Mouse (Mus musculus): Measurements from ENCODE around the gene Cyp19a1.
A peak's percentile ranks its signal among the peaks of the same experiment; 100 is the strongest.

The Cyp19a1 gene

DNA sequence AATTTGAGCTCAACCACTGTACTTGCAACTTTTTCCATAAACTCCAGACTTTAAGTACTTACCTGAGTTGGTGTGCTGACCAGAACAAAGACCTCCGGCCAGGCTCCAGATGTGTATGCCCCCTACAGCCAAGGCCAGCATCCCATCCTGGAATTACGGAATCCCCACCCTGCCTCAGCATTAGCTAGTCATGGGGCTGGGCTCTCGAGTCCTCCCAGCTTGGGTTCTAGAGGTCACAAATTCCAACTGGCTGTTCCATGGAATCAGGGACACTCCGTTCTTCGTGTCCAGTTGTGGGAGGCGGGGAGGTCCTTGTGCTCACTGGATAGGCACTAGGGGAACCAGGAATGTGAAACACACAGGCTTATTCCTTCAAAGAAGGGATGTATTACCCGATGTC, at the start of gene Cyp19a1:
Gene Cyp19a1 (minus strand): TSS at position 101 of the 400 bp plus-strand sequence.
- DNase-seq (ENCODE audit: low spot score in 2 of 2), result no peak

GRCm38 (mm10) chr9:54316363-54316762, 48.5 kb upstream of the Cyp19a1 start:
- DNase-seq (ENCODE audit: low spot score in 2 of 2), result no peak

DNA sequence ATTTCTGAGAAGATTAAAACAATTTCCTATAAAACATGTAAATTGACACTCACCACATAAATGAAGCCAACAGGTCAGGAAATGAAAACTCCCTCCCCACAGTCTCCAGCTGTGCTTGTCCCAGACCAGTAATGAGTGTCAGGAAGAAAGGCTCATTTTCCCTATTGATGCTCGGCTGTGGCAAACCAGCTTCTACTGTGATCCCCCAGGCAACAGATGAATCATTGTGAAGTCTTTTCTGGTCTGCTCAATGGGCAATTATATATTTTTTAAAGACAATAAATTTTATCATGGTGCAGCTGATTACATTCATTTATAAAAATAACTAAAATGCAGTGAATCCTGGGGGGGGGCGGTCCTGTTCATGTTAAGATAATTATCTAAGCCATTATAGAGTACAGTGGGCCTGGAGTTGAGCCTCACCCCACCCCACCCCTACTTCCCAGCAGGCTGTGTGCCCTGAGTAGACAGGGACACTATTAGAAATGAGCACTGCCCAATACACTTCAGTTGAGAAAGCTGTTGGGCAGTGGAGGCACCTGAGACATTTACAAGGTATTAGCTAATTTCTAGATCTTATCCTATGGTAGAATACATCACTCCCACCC, 40.9 kb upstream of the Cyp19a1 start:
- DNase-seq (ENCODE audit: low spot score in 2 of 2), result no peak

GRCm38 (mm10) chr9:54308209-54308608, 40.3 kb upstream of the Cyp19a1 start:
- no peak for DNase-seq (ENCODE audit: low spot score in 2 of 2)

- DNase-seq (ENCODE audit: low spot score in 2 of 2), result peak in 1 of 2 experiments; percentile 66
These were observed 33.3 kb upstream of the Cyp19a1 start for GRCm38 (mm10) chr9:54301255-54301654.

DNA sequence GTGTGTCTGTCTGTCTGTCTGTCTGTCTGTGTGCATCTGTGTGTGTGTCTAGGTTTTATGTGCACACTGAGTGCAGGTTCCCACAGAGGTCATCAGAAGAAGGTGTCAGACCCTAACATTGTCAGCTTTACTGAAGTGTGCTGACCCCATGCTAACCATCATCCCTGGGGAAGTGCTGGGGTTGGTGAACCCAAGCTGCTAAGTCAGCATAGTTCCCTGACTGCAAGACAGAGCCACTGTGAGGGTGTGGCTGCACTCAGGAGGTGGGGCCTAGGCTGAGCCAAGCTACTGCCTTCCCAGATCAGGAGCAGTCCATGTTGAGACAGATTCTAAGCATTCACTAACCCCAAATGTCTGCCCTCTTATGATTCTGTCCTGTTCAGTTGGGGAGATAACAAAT, 31.9 kb upstream of the Cyp19a1 start:
- no peak for DNase-seq (ENCODE audit: low spot score in 2 of 2)

- DNase-seq (ENCODE audit: low spot score in 2 of 2), result no peak
These were observed 31.5 kb upstream of the Cyp19a1 start for GRCm38 (mm10) chr9:54299389-54299788.

GRCm38 (mm10) chr9:54287804-54288203, 19.9 kb upstream of the Cyp19a1 start:
- DNase-seq (ENCODE audit: low spot score in 2 of 2), result no peak

GRCm38 (mm10) chr9:54286331-54286987, 18.5 kb upstream of the Cyp19a1 start, which contains the start of gene Gldn:
Gene Gldn, plus strand, starts transcription at chr9:54286486.
- DNase-seq (ENCODE audit: low spot score in 2 of 2), result peak in 1 of 2 experiments; percentile 3

DNA sequence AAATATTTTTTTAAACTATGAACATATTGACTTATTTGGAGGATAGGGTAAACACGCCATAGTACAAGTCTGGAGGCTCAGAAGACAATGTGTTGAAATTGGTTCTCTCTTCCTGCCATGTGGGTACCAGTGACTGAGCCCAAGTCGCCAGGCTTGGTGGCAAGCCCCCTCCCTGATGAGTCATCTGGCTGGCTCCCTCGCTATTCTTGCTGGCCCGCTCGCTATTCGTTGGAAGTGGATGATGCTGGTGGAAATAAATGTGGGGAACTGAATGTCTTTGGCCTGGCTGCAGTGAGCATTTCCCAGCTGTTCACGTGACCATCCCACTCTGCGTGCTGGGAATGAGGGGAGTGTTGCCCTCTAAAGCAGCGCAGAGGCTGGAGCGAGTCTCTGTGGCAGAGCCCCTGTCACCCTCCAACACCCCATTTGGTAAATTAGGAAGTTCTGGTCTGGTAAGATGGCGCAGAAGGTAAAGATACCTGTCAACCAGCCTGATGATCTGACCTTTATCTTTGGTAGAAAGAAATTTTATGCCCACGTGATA, 11.2 kb upstream of the Cyp19a1 start:
- DNase-seq (ENCODE audit: low spot score in 2 of 2), result no peak

DNA sequence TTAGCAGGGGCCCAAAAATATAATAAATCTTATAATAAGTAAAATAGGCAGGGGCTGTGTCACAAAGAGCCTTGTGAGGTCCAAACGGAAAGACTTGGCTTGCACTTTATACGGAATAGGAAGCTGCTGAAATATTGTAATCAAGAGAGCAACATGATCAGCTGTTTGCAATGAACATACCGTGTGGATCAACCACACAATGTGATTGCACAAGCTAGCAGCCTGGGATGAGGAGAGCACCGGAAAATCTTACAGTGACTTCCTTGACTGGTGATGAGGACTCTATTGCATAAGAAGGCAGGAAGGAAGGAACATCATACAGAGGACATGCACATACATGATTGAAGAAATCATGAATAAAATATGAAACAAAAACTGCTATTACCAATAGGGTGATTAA, 7.4 kb upstream of the Cyp19a1 start:
- no peak for DNase-seq (ENCODE audit: low spot score in 2 of 2)

- DNase-seq (ENCODE audit: low spot score in 2 of 2), result no peak
These were observed 3.0 kb upstream of the Cyp19a1 start for GRCm38 (mm10) chr9:54270889-54271288.

DNA sequence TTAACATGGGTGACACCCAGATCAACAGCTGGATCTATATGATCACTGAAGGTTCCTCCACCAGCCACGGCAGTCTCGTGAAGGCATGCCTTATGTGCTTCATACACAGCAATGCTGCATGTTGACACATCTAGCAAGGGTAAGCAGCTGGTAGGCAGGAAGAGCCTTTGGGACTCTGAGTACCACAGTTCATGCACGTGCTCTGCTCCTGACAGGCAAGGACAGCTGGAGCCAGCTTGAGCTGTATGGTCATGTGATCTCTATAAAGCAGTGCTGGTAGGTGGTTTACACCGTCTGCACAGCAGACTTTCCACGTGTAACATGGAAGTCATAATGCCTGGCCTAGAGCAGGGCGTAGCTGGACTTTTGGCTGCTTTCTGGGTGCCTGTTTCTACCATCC, 2.1 kb upstream of the Cyp19a1 start:
- DNase-seq (ENCODE audit: low spot score in 2 of 2), result no peak

DNA sequence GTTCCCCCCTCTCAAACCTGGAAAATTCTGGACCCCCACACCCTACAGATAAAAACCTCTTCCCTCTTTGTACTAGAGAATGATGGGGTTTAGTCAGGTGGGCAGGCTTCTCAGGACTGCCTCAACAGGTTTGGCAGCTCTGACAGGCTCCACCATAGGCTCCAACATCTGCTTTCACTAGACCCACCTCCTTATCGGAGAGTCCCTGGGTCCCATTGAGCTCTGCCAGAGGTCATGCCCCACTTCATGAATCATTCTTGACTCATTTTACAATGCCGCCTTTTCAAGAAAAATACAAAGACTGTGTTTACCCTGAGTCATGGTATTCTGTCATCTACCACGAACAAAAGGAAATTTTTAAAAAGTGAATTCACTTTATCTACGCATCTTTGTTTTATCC, 3.2 kb downstream of the Cyp19a1 start:
- DNase-seq (ENCODE audit: low spot score in 2 of 2), result no peak

GRCm38 (mm10) chr9:54244869-54245665, 22.8 kb downstream of the Cyp19a1 start:
- DNase-seq (ENCODE audit: low spot score in 2 of 2), result no peak

GRCm38 (mm10) chr9:54227580-54227979, 40.3 kb downstream of the Cyp19a1 start:
- no peak for DNase-seq (ENCODE audit: low spot score in 2 of 2)

GRCm38 (mm10) chr9:54216511-54216910, 51.4 kb downstream of the Cyp19a1 start:
- DNase-seq (ENCODE audit: low spot score in 2 of 2), result no peak

DNA sequence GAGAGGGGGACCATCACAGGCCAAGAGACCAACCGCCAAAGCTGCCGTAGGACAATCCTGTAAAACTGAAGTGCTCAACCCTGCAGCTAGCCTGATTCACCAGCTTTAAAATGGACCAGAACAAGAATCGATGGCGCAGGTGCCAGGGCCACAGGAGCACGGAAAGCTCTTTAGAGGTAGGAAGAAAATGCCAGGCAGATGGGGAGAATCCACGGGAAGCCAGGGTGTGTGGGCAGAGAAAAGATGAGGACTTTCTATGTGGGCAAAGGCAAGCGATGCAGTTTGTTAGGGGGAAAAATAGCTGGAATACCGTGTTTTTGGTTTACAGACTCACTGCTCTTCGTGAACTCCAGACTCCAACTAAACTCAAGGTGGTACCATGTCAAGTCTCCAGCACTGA, 53.0 kb downstream of the Cyp19a1 start:
- peak in 1 of 2 experiments; percentile 62 for DNase-seq (ENCODE audit: low spot score in 2 of 2)

- no peak for DNase-seq (ENCODE audit: low spot score in 2 of 2)
These were observed 73.1 kb downstream of the Cyp19a1 start for GRCm38 (mm10) chr9:54194790-54195189.

- DNase-seq (ENCODE audit: low spot score in 2 of 2), result no peak
These were observed 76.5 kb downstream of the Cyp19a1 start for GRCm38 (mm10) chr9:54191435-54191834.

DNA sequence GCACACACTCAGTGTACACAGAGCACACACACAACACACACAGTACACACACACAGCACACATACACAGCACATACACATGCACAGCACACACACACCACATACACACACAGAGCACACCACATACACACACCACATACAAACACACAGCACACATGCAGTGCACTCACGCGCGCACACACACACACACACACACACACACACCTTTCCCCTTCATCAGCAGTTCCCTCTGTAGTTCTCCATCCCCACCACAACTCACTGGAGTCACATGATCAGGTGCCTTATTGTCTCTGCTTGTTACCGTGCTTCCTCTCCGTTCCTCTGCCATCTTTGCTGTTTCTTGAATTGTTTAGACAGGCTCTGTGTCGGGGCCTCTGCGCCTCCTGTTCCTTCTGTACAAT, 85.4 kb downstream of the Cyp19a1 start:
- DNase-seq (ENCODE audit: low spot score in 2 of 2), result no peak

DNA sequence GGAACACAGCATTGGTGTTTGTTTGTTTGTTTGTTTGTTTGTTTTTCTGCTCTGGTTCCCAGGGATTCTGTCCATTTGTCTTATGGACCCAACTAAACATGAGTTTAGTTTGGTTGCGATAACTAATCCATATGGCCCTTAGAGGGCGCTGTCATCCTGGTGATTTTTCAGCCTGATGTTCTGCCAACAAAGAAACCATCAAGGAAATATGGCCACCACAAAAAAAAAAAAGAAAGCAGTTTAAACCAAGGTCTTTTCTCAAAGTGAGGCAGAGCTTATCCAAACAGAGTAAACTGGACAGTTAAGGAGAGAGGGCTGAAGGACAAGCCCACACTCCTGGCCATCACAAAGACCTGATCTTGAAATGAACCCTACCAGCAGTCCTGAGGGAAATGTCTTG, 86.6 kb downstream of the Cyp19a1 start:
- DNase-seq (ENCODE audit: low spot score in 2 of 2), result peak in 1 of 2 experiments; percentile 68

Measured in left cerebral cortex, adult 9 months (tissue).